Mouse (Mus musculus) c-Kit-positive CD71-negative TER-119-negative erythroid progenitor cells, embryonic 14.5 days (primary cell): Measurements from ENCODE around the gene Hspa12b.

Experiments
- DNase-seq: peaks from one replicate; pipeline ENCODE4 v3.0.0-alpha.2; 2013; ENCODE audit warnings: low read depth

Gene Hspa12b

GRCm38 (mm10) chr2:131148353-131149253 is 21.5 kb downstream of the Hspa12b start:
- no peak for DNase-seq

GRCm38 (mm10) chr2:131149254-131149578 is 22.1 kb downstream of the Hspa12b start:
- no peak for DNase-seq

GRCm38 (mm10) chr2:131152166-131152730 is 25.2 kb downstream of the Hspa12b start:
- no peak for DNase-seq

- no peak for DNase-seq
These were observed 27.0 kb downstream of the Hspa12b start for GRCm38 (mm10) chr2:131154036-131154435.

- no peak for DNase-seq
These were observed 29.9 kb downstream of the Hspa12b start for GRCm38 (mm10) chr2:131156987-131157386.

- peak; percentile 37 for DNase-seq
These were observed 32.4 kb downstream of the Hspa12b start for GRCm38 (mm10) chr2:131159491-131159910.

GRCm38 (mm10) chr2:131159938-131160581 is 33.0 kb downstream of the Hspa12b start, which contains the start of gene 1700037H04Rik:
TSS of gene 1700037H04Rik (minus strand) at chr2:131160081.
- peak; percentile 98 for DNase-seq

- DNase-seq = no peak
These were observed 33.6 kb downstream of the Hspa12b start for GRCm38 (mm10) chr2:131160671-131161111.

- DNase-seq = no peak
These were observed 36.8 kb downstream of the Hspa12b start for GRCm38 (mm10) chr2:131163924-131164323.

- DNase-seq = no peak
These were observed 39.1 kb downstream of the Hspa12b start for GRCm38 (mm10) chr2:131166172-131166571.

GRCm38 (mm10) chr2:131167984-131168383 is 40.9 kb downstream of the Hspa12b start:
- DNase-seq = no peak

GRCm38 (mm10) chr2:131168914-131169313 is 41.8 kb downstream of the Hspa12b start:
- DNase-seq = no peak

- DNase-seq = no peak
These were observed 43.9 kb downstream of the Hspa12b start for GRCm38 (mm10) chr2:131170936-131171335.

- no peak for DNase-seq
These were observed 44.5 kb downstream of the Hspa12b start for GRCm38 (mm10) chr2:131171401-131172104.

GRCm38 (mm10) chr2:131172322-131172721 is 45.2 kb downstream of the Hspa12b start:
- no peak for DNase-seq

- DNase-seq = peak; percentile 67
These were observed 47.6 kb downstream of the Hspa12b start for GRCm38 (mm10) chr2:131174700-131175099.

GRCm38 (mm10) chr2:131175286-131175944 is 48.3 kb downstream of the Hspa12b start:
- no peak for DNase-seq

GRCm38 (mm10) chr2:131175945-131176309 is 48.8 kb downstream of the Hspa12b start:
- no peak for DNase-seq

GRCm38 (mm10) chr2:131176491-131176890 is 49.4 kb downstream of the Hspa12b start:
- no peak for DNase-seq

GRCm38 (mm10) chr2:131177932-131178331 is 50.9 kb downstream of the Hspa12b start:
- DNase-seq = no peak

- DNase-seq = no peak
These were observed 51.8 kb downstream of the Hspa12b start for GRCm38 (mm10) chr2:131178828-131179245.
